8 mouse cellular contexts compared by ENCODE assay signal in genomic region chr19:38352495-38353130, GRCm38 (mm10). TPM values are rescaled to one million over a fixed set of nuclear protein-coding genes. Genes with fewer than 3 reads are reported as not detected.
DNase-seq lines count a peak whose midpoint lies in the region; ATAC-seq lines count a peak whose summit lies in the region.

No protein-coding gene starts in this region.

- no peak overlapping the region for H3K27ac ChIP-seq in forebrain, embryonic 13.5 days
- no peak overlapping the region for H3K27ac ChIP-seq in forebrain, embryonic 12.5 days
- no peak overlapping the region for H3K27ac ChIP-seq in midbrain, embryonic 11.5 days (ENCODE audit: low read depth, low read length)

- no peaks in the 10 kb centered on the region for H3K9me3 ChIP-seq in forebrain, embryonic 13.5 days (replicated peaks)
- H3K9me3 ChIP-seq in forebrain, embryonic 12.5 days = no peaks in the 10 kb centered on the region
- no peaks in the 10 kb centered on the region for H3K9me3 ChIP-seq in midbrain, embryonic 11.5 days (ENCODE audit: control insufficient read depth, low read length)

- H3K4me3 ChIP-seq in forebrain, embryonic 13.5 days = no peak overlapping the region
- no peak overlapping the region for H3K4me3 ChIP-seq in forebrain, embryonic 12.5 days (replicated peaks)
- H3K4me3 ChIP-seq in midbrain, embryonic 11.5 days (ENCODE audit: low read depth, low read length) = no peak overlapping the region

- H3K4me1 ChIP-seq in forebrain, embryonic 13.5 days = peaks cover 14% of the 10 kb centered on the region
- H3K4me1 ChIP-seq in forebrain, embryonic 12.5 days = peaks cover 9% of the 10 kb centered on the region
- no peaks in the 10 kb centered on the region for H3K4me1 ChIP-seq in midbrain, embryonic 11.5 days (ENCODE audit: control insufficient read depth, insufficient read depth, low read length)

- WGBS in forebrain, embryonic 13.5 days = 41% methylated on average over 6 of the region's 6 CpGs
- 44% methylated on average over 6 of the region's 6 CpGs for WGBS in forebrain, embryonic 12.5 days
- 47% methylated on average over 6 of the region's 6 CpGs for WGBS in midbrain, embryonic 11.5 days

- DNase-seq in A20 (ENCODE audit: low read depth, low spot score) = peak; percentile 67
- peak; percentile 32 for DNase-seq in c-Kit-positive CD71-positive TER-119-negative erythroid progenitor cells, embryonic 14.5 days (ENCODE audit: low read depth)
- DNase-seq in frontal cortex, adult 2 months (ENCODE audit: extremely low spot score in 1 of 2, low spot score in 1 of 2) = peak; percentile 32 to 90
- peak; percentile 30 to 84 for DNase-seq in layer of hippocampus, adult 18-20 months (ENCODE audit: low spot score in 2 of 2)
- DNase-seq in midbrain, embryonic 11.5 days (ENCODE audit: low spot score, missing footprints) = peak; percentile 96
- DNase-seq in urinary bladder, adult 18-20 months (ENCODE audit: low spot score in 2 of 2) = no peak

- peaks cover 22% of the 10 kb centered on the region; the same call in 1 of the 2 replicates for H3K27me3 ChIP-seq in forebrain, embryonic 13.5 days
- H3K27me3 ChIP-seq in forebrain, embryonic 12.5 days = peaks cover 26% of the 10 kb centered on the region
- no peaks in the 10 kb centered on the region for H3K27me3 ChIP-seq in midbrain, embryonic 11.5 days (ENCODE audit: control insufficient read depth, insufficient read depth, low read length)

- no peak overlapping the region for H3K4me2 ChIP-seq in forebrain, embryonic 13.5 days
- no peak overlapping the region for H3K4me2 ChIP-seq in forebrain, embryonic 12.5 days
- H3K4me2 ChIP-seq in midbrain, embryonic 11.5 days = no peak overlapping the region

- H3K9ac ChIP-seq in forebrain, embryonic 13.5 days = no peak overlapping the region
- H3K9ac ChIP-seq in forebrain, embryonic 12.5 days = no peak overlapping the region
- no peak overlapping the region for H3K9ac ChIP-seq in midbrain, embryonic 11.5 days (ENCODE audit: low read length)

- H3K36me3 ChIP-seq in forebrain, embryonic 13.5 days (ENCODE audit: poor library complexity, severe bottlenecking) = no peaks in the 10 kb centered on the region
- no peaks in the 10 kb centered on the region for H3K36me3 ChIP-seq in forebrain, embryonic 12.5 days (replicated peaks)
- no peaks in the 10 kb centered on the region for H3K36me3 ChIP-seq in midbrain, embryonic 11.5 days (ENCODE audit: control insufficient read depth, insufficient read depth, low read length)

- peak; percentile 83 for ATAC-seq in forebrain, embryonic 13.5 days
- no peak for ATAC-seq in forebrain, embryonic 12.5 days (ENCODE audit: low FRiP score)
- 0 out of 2 replicates have a peak, but pooled peaks have one; percentile 38 for ATAC-seq in midbrain, embryonic 11.5 days (ENCODE audit: low FRiP score)

RNA-seq across cellular contexts. Expression of gene Slc35g1, which starts 43.2 kb away (rescaled TPM):
- 2.3 TPM in 2 replicates for polyA plus RNA-seq in forebrain, embryonic 13.5 days (2015; fragmentation: Nextera tagmentation; extraction: Ambion mirVana)
- polyA plus RNA-seq in forebrain, embryonic 12.5 days (2016; fragmentation: Nextera tagmentation; extraction: Ambion mirVana) = 4.7 and 5.1 TPM in 2 replicates
- 2.3 and 2.4 TPM in 2 replicates for polyA plus RNA-seq in frontal cortex, adult 2 months (2012; rRNA removed)
- 1 to 10 TPM; 1.4 to 1.9 TPM for total RNA-seq in layer of hippocampus, adult 18-20 months (2021)
- 7.0 and 8.0 TPM in 2 replicates for polyA plus RNA-seq in midbrain, embryonic 11.5 days (2014; fragmentation: Nextera tagmentation; extraction: Ambion mirVana)

Comparison
In these comparisons a context has a peak if more than half of its experiments do, and no peak if none do; other contexts are left out.
1. DNase-seq: peak in A20 (single experiment), c-Kit-positive CD71-positive TER-119-negative erythroid progenitor cells, embryonic 14.5 days (single experiment), frontal cortex, adult 2 months (2 of 2), layer of hippocampus, adult 18-20 months (2 of 2) and midbrain, embryonic 11.5 days (single experiment); none in urinary bladder, adult 18-20 months (0 of 2).